Mouse (Mus musculus): ENCODE results near the gene Zfp605. TPM values are rescaled to one million over a fixed set of nuclear protein-coding genes. Genes with fewer than 3 reads are reported as not detected.
"Not testable (repeated sequence)": the region's sequence is repeated elsewhere in the genome, so short reads cannot be mapped to it uniquely, and the experiment has no call there.

Zfp605 gene
- total and polyA plus RNA-seq, 2 experiments from 2014 or later, result 2.1 to 3.3 TPM

GRCm38 (mm10) chr5:110104616-110105380, 5.1 kb upstream of the Zfp605 start:
- Histone ChIP-seq H3K27me3 (ENCODE audit: control insufficient read depth, insufficient read depth, low read length) (0 out of 2 replicates have a peak, but pooled peaks cover 7% of the 10 kb centered on the region), H3K27ac (ENCODE audit: low read depth) (no peak overlapping the region), H3K36me3 (replicated peaks; ENCODE audit: control insufficient read depth, insufficient read depth, low read length) (peaks cover 38% of the 10 kb centered on the region), H3K4me3 (ENCODE audit: low read depth, low read length) (no peak overlapping the region), H3K9ac (replicated peaks; ENCODE audit: low read depth, low read length) (no peak overlapping the region), H3K9me3 (replicated peaks; ENCODE audit: control insufficient read depth, low read length) (no peaks in the 10 kb centered on the region), H3K4me1 (ENCODE audit: control insufficient read depth, insufficient read depth) (peaks cover 29% of the 10 kb centered on the region), H3K4me2 (ENCODE audit: low read depth, low read length) (no peak overlapping the region)
- no peak for TF ChIP-seq CTCF (IDR thresholded peaks at IDR 0.05; ENCODE audit: low read depth)
- TF ChIP-seq EP300 (IDR thresholded peaks at IDR 0.05; ENCODE audit: low read depth), result no peak
- DNase-seq (ENCODE audit: low spot score) (no peak), ATAC-seq (ENCODE audit: insufficient read depth, low read depth) (no peak)
- WGBS, result 92% methylated on average over 36 of the region's 36 CpGs

GRCm38 (mm10) chr5:110106140-110106871, 3.6 kb upstream of the Zfp605 start:
- WGBS, result 95% methylated on average over 26 of the region's 26 CpGs
- no peak for DNase-seq (ENCODE audit: low spot score)
- peak overlapping the region; percentile 90; the same call in 1 of the 2 replicates for H3K4me3 ChIP-seq (ENCODE audit: low read depth, low read length)
- no peak overlapping the region for H3K9ac ChIP-seq (replicated peaks; ENCODE audit: low read depth, low read length)
- 0 out of 2 replicates have a peak, but pooled peaks cover 4% of the 10 kb centered on the region for H3K27me3 ChIP-seq (ENCODE audit: control insufficient read depth, insufficient read depth, low read length)
- no peaks in the 10 kb centered on the region for H3K9me3 ChIP-seq (replicated peaks; ENCODE audit: control insufficient read depth, low read length)
- TF ChIP-seq EP300 (IDR thresholded peaks at IDR 0.05; ENCODE audit: low read depth) (no peak), CTCF (IDR thresholded peaks at IDR 0.05; ENCODE audit: low read depth) (no peak)
- no peak overlapping the region for H3K27ac ChIP-seq (ENCODE audit: low read depth)
- peak overlapping the region; percentile 83 for H3K4me2 ChIP-seq (ENCODE audit: low read depth, low read length)
- H3K4me1 ChIP-seq (ENCODE audit: control insufficient read depth, insufficient read depth), result peaks cover 22% of the 10 kb centered on the region
- H3K36me3 ChIP-seq (replicated peaks; ENCODE audit: control insufficient read depth, insufficient read depth, low read length), result peaks cover 38% of the 10 kb centered on the region
- ATAC-seq (ENCODE audit: insufficient read depth, low read depth), result no peak

- peaks cover 15% of the 10 kb centered on the region for H3K4me1 ChIP-seq (ENCODE audit: control insufficient read depth, insufficient read depth)
- DNase-seq (ENCODE audit: low spot score), result peak; percentile 24
- H3K9ac ChIP-seq (replicated peaks; ENCODE audit: low read depth, low read length), result peak overlapping the region; percentile 84
- peak overlapping the region; percentile 98 for H3K27ac ChIP-seq (ENCODE audit: low read depth)
- TF ChIP-seq EP300 (IDR thresholded peaks at IDR 0.05; ENCODE audit: low read depth), result no peak
- no peak for TF ChIP-seq CTCF (IDR thresholded peaks at IDR 0.05; ENCODE audit: low read depth)
- WGBS, result 21% methylated on average over 41 of the region's 41 CpGs
- no peaks in the 10 kb centered on the region for H3K9me3 ChIP-seq (replicated peaks; ENCODE audit: control insufficient read depth, low read length)
- H3K4me3 ChIP-seq (ENCODE audit: low read depth, low read length), result peak overlapping the region; percentile 90
- peaks cover 38% of the 10 kb centered on the region for H3K36me3 ChIP-seq (replicated peaks; ENCODE audit: control insufficient read depth, insufficient read depth, low read length)
- peak overlapping the region; percentile 83 for H3K4me2 ChIP-seq (ENCODE audit: low read depth, low read length)
- ATAC-seq (ENCODE audit: insufficient read depth, low read depth), result no peak; the same call in none of the 2 replicates
- no peaks in the 10 kb centered on the region for H3K27me3 ChIP-seq (ENCODE audit: control insufficient read depth, insufficient read depth, low read length)
Measured at GRCm38 (mm10) chr5:110106901-110107564, 2.9 kb upstream of the Zfp605 start.

- peak within 1 kb of the TSS; percentile 90 for H3K4me3 ChIP-seq (ENCODE audit: low read depth, low read length)
- peak; percentile 88 for ATAC-seq (ENCODE audit: insufficient read depth, low read depth)
- H3K9ac ChIP-seq (replicated peaks; ENCODE audit: low read depth, low read length), result peak within 1 kb of the TSS; percentile 84
- peaks cover 12% of the 10 kb centered on the region for H3K4me1 ChIP-seq (ENCODE audit: control insufficient read depth, insufficient read depth)
- DNase-seq (ENCODE audit: low spot score), result peak; percentile 95
- WGBS, result 0% methylated on average over 71 of the region's 71 CpGs
- H3K27ac ChIP-seq (ENCODE audit: low read depth), result peak within 1 kb of the TSS; percentile 98
- no peaks in the 10 kb centered on the region for H3K27me3 ChIP-seq (ENCODE audit: control insufficient read depth, insufficient read depth, low read length)
- TF ChIP-seq EP300 (IDR thresholded peaks at IDR 0.05; ENCODE audit: low read depth) (no peak), CTCF (IDR thresholded peaks at IDR 0.05; ENCODE audit: low read depth) (no peak)
- peaks cover 41% of the 10 kb centered on the region for H3K36me3 ChIP-seq (replicated peaks; ENCODE audit: control insufficient read depth, insufficient read depth, low read length)
- H3K9me3 ChIP-seq (replicated peaks; ENCODE audit: control insufficient read depth, low read length), result no peaks in the 10 kb centered on the region
- peak within 1 kb of the TSS; percentile 83 for H3K4me2 ChIP-seq (ENCODE audit: low read depth, low read length)
Measured at GRCm38 (mm10) chr5:110107581-110108304, 2.1 kb upstream of the Zfp605 start, which contains the start of gene Gtpbp6. Gene Gtpbp6, minus strand, starts transcription at chr5:110108197.

GRCm38 (mm10) chr5:110108305-110108628, 1.6 kb upstream of the Zfp605 start:
- DNase-seq (ENCODE audit: low spot score), result no peak
- H3K4me1 ChIP-seq (ENCODE audit: control insufficient read depth, insufficient read depth), result peaks cover 12% of the 10 kb centered on the region
- 2% methylated on average over 7 of the region's 7 CpGs for WGBS
- H3K4me2 ChIP-seq (ENCODE audit: low read depth, low read length), result peak overlapping the region; percentile 83
- peak overlapping the region; percentile 98 for H3K27ac ChIP-seq (ENCODE audit: low read depth)
- H3K27me3 ChIP-seq (ENCODE audit: control insufficient read depth, insufficient read depth, low read length), result no peaks in the 10 kb centered on the region
- H3K9me3 ChIP-seq (replicated peaks; ENCODE audit: control insufficient read depth, low read length), result no peaks in the 10 kb centered on the region
- peak overlapping the region; percentile 90 for H3K4me3 ChIP-seq (ENCODE audit: low read depth, low read length)
- no peak overlapping the region for H3K9ac ChIP-seq (replicated peaks; ENCODE audit: low read depth, low read length)
- peaks cover 41% of the 10 kb centered on the region for H3K36me3 ChIP-seq (replicated peaks; ENCODE audit: control insufficient read depth, insufficient read depth, low read length)
- TF ChIP-seq CTCF (IDR thresholded peaks at IDR 0.05; ENCODE audit: low read depth), result no peak; the same call in 1 of the 2 replicates
- no peak for TF ChIP-seq EP300 (IDR thresholded peaks at IDR 0.05; ENCODE audit: low read depth)
- ATAC-seq (ENCODE audit: insufficient read depth, low read depth), result no peak

- not testable (repeated sequence) for H3K4me3 ChIP-seq (ENCODE audit: low read depth, low read length); H3K27me3 ChIP-seq (ENCODE audit: control insufficient read depth, insufficient read depth, low read length); H3K9me3 ChIP-seq (replicated peaks; ENCODE audit: control insufficient read depth, low read length); DNase-seq (ENCODE audit: low spot score); ATAC-seq (ENCODE audit: insufficient read depth, low read depth); H3K4me1 ChIP-seq (ENCODE audit: control insufficient read depth, insufficient read depth); H3K27ac ChIP-seq (ENCODE audit: low read depth); H3K9ac ChIP-seq (replicated peaks; ENCODE audit: low read depth, low read length); H3K4me2 ChIP-seq (ENCODE audit: low read depth, low read length)
- peaks cover 21% of the 10 kb centered on the region for H3K36me3 ChIP-seq (replicated peaks; ENCODE audit: control insufficient read depth, insufficient read depth, low read length)
- WGBS, result 83% methylated on average over 3 of the region's 3 CpGs
Measured at GRCm38 (mm10) chr5:110122380-110122779, 12.5 kb downstream of the Zfp605 start.
